Mouse (Mus musculus) cerebellum, adult 2 months (tissue): Measurements from ENCODE around the gene C1galt1. TPM values are rescaled to one million over a fixed set of nuclear protein-coding genes. Genes with fewer than 3 reads are reported as not detected.

ENCODE experiments used
- DNase-seq, 2 experiments: peaks; one replicate each; pipeline ENCODE4 v3.0.0; 2021
- H3K27ac ChIP-seq: fragments of 200-500 bp; 2 replicates; pipeline ENCODE4 v1.5.1; 2012; ENCODE audit warnings: low read length, control low read depth, inconsistent platforms; ENCODE audit not compliant: insufficient read depth
- H3K27me3 ChIP-seq: fragments of 200-500 bp; 2 replicates; pipeline ENCODE4 v1.6.1; 2012; ENCODE audit warnings: inconsistent platforms, mild to moderate bottlenecking, low read length, moderate library complexity; ENCODE audit not compliant: control insufficient read depth, insufficient read depth
- H3K4me1 ChIP-seq: fragments of 200-500 bp; 2 replicates; pipeline ENCODE4 v1.6.1; 2011; ENCODE audit warnings: low read length; ENCODE audit not compliant: control insufficient read depth, insufficient read depth
- H3K4me3 ChIP-seq: fragments of 200-500 bp; replicated peaks from 2 replicates; pipeline ENCODE3; 2011; ENCODE audit warnings: mild to moderate bottlenecking, low read depth, low read length, control low read depth; ENCODE audit not compliant: insufficient read depth
- CTCF ChIP-seq: fragments of 200-500 bp; IDR thresholded peaks from 2 replicates; pipeline ENCODE4 v1.5.1; 2011; ENCODE audit warnings: low read depth, mild to moderate bottlenecking, control low read depth, low read length, moderate library complexity, borderline replicate concordance; ENCODE audit not compliant: insufficient read depth
- POLR2A ChIP-seq: fragments of 200-500 bp; IDR thresholded peaks from 2 replicates; pipeline ENCODE4 v1.6.1; 2011; ENCODE audit warnings: low read length, control low read depth, borderline replicate concordance; ENCODE audit not compliant: insufficient read depth
- WGBS: fragments of 180-500 bp; shearing (Covaris S2); methylation state at CpG from one replicate; pipeline ENCODE4 v1.1.7; 2018; 5-methylcytosine and 5-hydroxymethylcytosine counted together
- polyA plus RNA-seq: library from polyadenylated mRNA; depleted of rRNA; stranded (reverse); fragments of >200 nt; gene quantifications from 2 replicates; pipeline ENCODE4 v1.2.3, GENCODE M21; 2012

The C1galt1 gene
- polyA plus RNA-seq, 1 experiment = 5.1 TPM

DNA sequence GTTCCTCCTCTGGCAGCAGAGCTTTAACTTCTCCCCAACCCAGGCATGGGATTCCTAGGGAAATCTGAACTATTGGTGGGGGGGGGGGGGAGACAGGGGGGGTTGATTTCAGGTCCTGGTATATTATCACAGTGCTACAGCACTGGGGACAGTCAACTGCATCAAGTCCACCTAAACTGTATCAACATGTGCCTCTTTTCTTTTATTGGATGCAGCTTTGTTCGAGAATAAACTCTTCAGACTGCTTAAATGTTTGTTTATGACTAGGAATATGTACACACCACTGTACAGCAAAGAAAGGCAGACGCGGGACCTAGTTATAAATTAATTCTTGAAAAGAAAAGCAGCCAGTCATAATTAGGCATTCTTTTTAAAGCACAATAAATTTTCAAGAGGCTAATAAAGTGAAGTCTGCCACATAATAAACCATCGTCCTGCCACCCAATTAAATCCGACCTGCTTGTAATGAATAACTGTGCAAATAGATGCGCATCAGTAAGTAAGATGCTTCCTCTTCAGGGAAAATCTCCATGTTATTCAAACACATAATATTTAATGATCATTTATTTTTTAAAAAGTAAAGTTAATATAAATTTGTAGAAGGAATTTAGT lies 12.0 kb upstream of the C1galt1 start:
- WGBS = 78% methylated on average over 6 of the region's 6 CpGs
- no peak overlapping the region for H3K27ac ChIP-seq
- TF ChIP-seq CTCF = no peak
- no peak for TF ChIP-seq POLR2A
- no peak for DNase-seq
- no peaks in the 10 kb centered on the region for H3K27me3 ChIP-seq
- no peaks in the 10 kb centered on the region for H3K4me1 ChIP-seq
- no peak overlapping the region for H3K4me3 ChIP-seq

DNA sequence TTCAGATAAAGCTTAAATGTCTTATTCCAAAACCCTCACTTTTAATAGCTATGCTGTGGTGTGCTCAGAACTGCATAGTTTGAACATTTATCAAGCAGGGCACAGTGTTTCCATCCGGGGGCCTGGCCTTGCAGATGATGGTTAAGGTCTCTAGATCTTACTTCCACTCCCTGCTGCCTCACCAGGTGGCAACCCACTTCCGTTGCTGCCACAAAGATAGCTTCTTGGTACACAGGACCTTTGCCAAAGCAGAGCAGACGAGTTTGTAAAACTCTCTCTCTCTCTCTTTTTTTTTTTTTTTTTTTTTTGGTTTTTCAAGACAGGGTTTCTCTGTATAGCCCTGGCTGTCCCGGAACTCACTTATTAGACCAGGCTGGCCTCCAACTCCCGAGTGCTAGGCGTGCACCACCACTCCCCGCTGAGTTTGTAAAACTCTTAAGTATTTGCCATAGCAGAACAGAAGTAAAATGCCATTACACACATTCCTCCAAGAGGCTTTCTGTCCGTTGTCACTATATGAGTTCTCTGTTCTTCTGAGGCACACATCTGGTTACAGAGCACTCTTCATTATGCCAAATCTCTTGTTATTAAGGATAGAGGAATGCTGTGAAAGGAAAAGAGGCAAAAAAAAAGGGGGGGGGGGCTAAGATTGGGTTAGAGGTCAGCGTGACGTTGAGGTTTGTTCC lies 773 bp upstream of the C1galt1 start:
- Histone ChIP-seq H3K27ac (no peak overlapping the region), H3K4me1 (no peaks in the 10 kb centered on the region), H3K4me3 (peak overlapping the region; percentile 62), H3K27me3 (no peaks in the 10 kb centered on the region)
- 33% methylated on average over 10 of the region's 10 CpGs for WGBS
- peak in 1 of 2 experiments; percentile 28 for DNase-seq
- TF ChIP-seq CTCF = no peak
- TF ChIP-seq POLR2A = no peak

DNA sequence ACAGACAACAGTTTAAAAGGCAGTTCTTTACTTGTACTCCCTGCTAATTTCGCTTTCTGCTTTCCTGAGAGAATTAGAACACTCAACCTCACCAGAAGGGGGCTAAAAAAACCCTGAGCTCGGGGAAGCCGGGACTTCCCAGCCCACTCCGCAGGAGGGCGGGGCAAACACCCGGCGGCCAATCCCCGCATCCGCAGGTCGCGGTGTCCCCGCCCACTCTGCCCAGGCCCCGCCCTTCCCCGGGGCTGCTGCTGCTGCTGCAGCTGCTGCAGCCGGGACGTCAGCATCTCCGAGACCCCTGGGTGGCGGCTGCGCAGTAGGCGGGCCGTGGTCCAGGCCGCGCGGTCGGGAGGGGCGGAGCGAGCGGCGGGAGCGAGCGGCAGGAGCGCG lies 235 bp upstream of the C1galt1 start:
- no peaks in the 10 kb centered on the region for H3K4me1 ChIP-seq
- peak overlapping the region; percentile 78; the same call in 1 of the 2 replicates for H3K27ac ChIP-seq
- WGBS = under 1% methylated on average over 25 of the region's 33 CpGs
- peak; percentile 37; the same call in 1 of the 2 replicates for TF ChIP-seq CTCF
- TF ChIP-seq POLR2A = peak; percentile 37; the same call in 1 of the 2 replicates
- no peaks in the 10 kb centered on the region for H3K27me3 ChIP-seq
- H3K4me3 ChIP-seq = peak overlapping the region; percentile 62
- peak; percentile 94 to 95 for DNase-seq

DNA sequence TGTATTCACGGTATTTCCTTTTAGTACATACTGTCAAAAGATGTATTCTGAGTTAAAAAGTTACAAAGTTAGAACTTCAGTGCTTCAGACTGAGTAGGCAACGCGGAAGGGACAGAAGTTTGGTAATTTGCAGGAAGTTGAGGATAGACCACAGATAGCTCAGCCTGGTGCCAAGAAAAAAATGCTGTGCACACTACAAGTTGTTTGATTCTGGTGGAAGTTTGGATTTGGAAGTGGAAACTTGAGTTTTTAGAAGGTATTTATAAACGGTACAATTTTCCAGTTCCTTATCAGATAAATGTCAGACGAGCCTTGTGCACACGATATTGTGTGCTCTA lies 1.0 kb downstream of the C1galt1 start:
- no peak overlapping the region for H3K4me3 ChIP-seq
- H3K27ac ChIP-seq = no peak overlapping the region
- no peak for TF ChIP-seq CTCF
- TF ChIP-seq POLR2A = no peak
- WGBS = 41% methylated on average over 6 of the region's 6 CpGs
- DNase-seq = no peak
- no peaks in the 10 kb centered on the region for H3K27me3 ChIP-seq
- no peaks in the 10 kb centered on the region for H3K4me1 ChIP-seq

DNA sequence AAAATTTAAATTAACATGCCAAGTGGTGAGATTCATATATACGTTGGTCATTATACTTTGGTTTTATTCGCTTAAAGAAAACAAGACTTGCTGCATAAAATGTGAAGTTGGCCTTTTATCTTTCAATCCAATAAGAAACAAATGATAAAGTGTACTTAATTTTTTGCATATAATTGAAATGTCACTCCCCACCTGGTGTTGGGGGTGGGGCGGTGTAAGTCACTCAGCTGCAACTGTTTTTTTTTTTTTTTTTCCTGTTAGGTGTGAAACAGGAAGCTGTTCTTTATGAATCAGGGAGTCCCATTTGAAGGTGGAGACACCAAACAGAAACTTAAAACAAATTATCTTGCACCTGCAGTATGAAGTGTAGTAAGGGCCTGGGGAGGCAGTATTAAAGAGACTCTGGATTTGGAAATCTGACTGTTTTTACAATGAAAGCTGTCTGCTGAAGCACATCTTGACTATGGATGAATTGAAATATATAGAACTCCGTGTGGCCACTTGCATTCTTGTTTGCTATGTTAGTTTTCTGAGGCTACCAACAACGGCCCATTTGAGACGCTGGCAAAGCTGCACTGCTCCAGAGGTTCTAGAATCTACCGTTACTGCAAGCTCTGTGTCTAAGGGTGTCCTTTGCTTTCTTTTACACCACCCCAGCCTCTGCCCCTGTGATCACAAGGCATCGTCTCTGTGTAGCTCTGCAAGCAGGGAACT lies 2.2 kb downstream of the C1galt1 start:
- no peak for DNase-seq
- Histone ChIP-seq H3K27me3 (no peaks in the 10 kb centered on the region), H3K27ac (no peak overlapping the region), H3K4me3 (no peak overlapping the region), H3K4me1 (no peaks in the 10 kb centered on the region)
- no peak for TF ChIP-seq CTCF
- TF ChIP-seq POLR2A = no peak
- 86% methylated on average over 8 of the region's 8 CpGs for WGBS

DNA sequence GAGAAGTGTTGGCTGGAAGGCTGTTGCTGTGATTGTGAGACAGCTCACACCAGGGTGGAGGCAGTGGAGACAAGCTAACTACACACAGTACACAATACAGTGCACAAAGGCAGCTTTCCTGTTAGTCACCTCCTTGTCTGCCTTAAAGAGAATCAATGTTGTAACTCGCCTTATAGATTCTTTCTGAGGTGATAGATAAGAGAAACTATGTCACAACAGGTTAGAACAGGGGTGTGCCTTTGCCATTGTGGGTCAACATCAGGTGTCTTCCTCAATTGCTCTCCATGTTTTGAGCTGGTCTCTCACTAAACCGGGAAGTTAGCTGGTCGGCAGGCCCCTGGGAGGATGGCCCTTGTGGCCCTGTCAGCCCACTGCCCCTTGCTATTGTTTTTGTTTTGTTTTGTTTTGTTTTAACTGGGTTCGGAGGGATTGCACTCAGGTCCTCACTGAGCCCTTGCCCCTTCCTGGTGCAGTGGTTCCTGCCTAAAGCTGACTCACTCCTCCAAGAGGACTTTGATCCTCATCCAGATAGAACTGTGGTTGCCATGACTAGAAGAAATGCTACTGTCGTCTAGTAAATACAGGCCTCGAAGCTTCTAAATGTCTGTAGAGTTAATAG lies 3.4 kb downstream of the C1galt1 start:
- H3K4me3 ChIP-seq = no peak overlapping the region
- no peak overlapping the region for H3K27ac ChIP-seq
- no peaks in the 10 kb centered on the region for H3K27me3 ChIP-seq
- WGBS = 61% methylated on average over 6 of the region's 6 CpGs
- DNase-seq = no peak
- TF ChIP-seq CTCF (no peak), POLR2A (no peak)
- no peaks in the 10 kb centered on the region for H3K4me1 ChIP-seq

DNA sequence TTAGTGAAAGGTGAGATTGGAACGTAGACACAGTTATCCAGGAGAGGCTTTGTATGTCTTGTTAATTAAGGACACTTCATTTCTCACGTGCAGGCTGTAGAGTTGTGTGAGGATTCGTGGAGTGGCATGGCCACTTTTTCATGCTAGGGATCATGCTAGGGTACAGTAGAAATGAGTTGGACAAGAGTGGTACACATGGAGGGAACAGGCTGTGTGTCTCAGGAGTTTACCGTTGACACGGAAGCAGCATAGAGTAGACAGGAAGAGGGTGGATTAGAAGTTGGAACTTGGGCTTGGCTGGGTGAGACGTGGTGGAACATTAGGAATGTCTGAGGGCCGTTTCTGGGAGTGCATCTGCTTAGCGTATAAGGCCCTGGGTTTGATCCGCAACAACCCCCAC lies 4.1 kb downstream of the C1galt1 start:
- Histone ChIP-seq H3K4me3 (no peak overlapping the region), H3K4me1 (no peaks in the 10 kb centered on the region), H3K27me3 (no peaks in the 10 kb centered on the region), H3K27ac (no peak overlapping the region)
- WGBS = 88% methylated on average over 9 of the region's 9 CpGs
- TF ChIP-seq CTCF (no peak), POLR2A (no peak)
- no peak for DNase-seq
